Mouse (Mus musculus) CH12.LX (cell line): ENCODE measurements around the gene Phgr1.
A peak's percentile ranks its signal among the peaks of the same experiment; 100 is the strongest.

Experiments
- CTCF ChIP-seq, 2 experiments: IDR thresholded peaks in 1 of 2; conservative IDR thresholded peaks in 1 of 2; 2 replicates each; pipeline ENCODE4 v1.5.1; 2011 to 2012; ENCODE audit warnings: low read depth in 2 of 2, low read length in 2 of 2, improper control_type of control experiment in 1 of 2, inconsistent platforms in 1 of 2, mild to moderate bottlenecking in 1 of 2, moderate library complexity in 1 of 2
- ELF1 ChIP-seq: IDR thresholded peaks from 2 replicates; pipeline ENCODE4 v1.6.1; 2014; ENCODE audit warnings: low read depth, mild to moderate bottlenecking, inconsistent platforms, low read length, improper control_type of control experiment
- EP300 ChIP-seq: IDR thresholded peaks from 2 replicates; pipeline ENCODE4 v1.6.1; 2011; ENCODE audit warnings: low read length, improper control_type of control experiment
- USF1 ChIP-seq: IDR thresholded peaks from 2 replicates; pipeline ENCODE4 v1.6.1; 2014; ENCODE audit warnings: low read depth, mild to moderate bottlenecking, inconsistent platforms, low read length, improper control_type of control experiment
- ZKSCAN1 ChIP-seq: IDR thresholded peaks from 2 replicates; pipeline ENCODE4 v1.6.1; 2012; ENCODE audit warnings: low read depth, inconsistent platforms, low read length, improper control_type of control experiment, borderline replicate concordance
- ZMIZ1 ChIP-seq: IDR thresholded peaks from 2 replicates; pipeline ENCODE4 v1.6.1; 2012; ENCODE audit warnings: low read depth, mild to moderate bottlenecking, inconsistent platforms, low read length, improper control_type of control experiment

DNA sequence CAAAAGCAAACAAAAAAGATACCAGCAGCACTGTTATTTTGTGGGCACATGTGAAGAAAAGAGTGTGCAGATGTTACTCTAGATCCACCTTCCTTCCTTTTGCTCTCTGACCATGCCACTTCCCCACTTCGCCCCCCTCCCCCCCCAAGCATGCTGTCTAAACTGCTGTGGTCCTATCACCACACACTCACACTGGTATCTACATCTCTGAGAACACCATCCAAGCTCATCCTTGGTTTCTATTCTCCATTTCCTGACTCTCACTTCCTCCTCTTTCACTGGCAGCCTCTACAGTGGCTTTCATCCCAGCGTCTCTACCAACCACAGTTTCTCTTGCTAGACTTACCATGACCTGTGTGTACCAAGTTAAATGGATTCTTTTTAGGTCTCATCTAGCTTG, 31.9 kb downstream of the Phgr1 start:
- TF ChIP-seq EP300 = peak; percentile 85
- no peak for TF ChIP-seq CTCF (conservative IDR thresholded peaks at IDR 0.05 in 1 of 2, IDR thresholded peaks at IDR 0.05 in 1 of 2; ENCODE audit: low read depth in 2 of 2, low read length in 2 of 2)
- no peak for TF ChIP-seq ZKSCAN1
- no peak for TF ChIP-seq ZMIZ1
- no peak for TF ChIP-seq USF1
- TF ChIP-seq ELF1 = no peak
